Mouse (Mus musculus): ENCODE data around the gene Ttc28. TPM values are rescaled to one million over a fixed set of nuclear protein-coding genes. Genes with fewer than 3 reads are reported as not detected.

Ttc28 gene
- total and polyA plus RNA-seq, 3 experiments, result 0.21 to 0.89 (median 0.28) TPM

DNA sequence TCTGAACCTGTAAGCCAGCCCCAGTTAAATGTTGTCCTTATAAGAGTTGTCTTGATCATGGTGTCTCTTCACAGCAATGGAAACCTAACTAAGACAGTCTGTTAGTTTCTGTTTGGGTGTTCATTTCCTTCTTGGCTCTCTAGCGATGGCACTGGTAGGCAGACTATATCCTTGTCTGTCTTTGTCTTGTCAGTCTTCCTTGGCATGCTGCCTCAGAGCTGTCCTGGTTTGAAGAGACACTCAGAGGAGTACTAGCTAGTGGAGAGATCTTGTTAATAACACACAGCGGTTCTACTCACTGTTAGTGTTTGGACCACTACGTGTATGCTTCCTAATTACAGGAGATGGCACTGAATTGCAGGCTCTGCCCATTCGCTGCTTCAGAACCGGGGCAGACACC lies 189.9 kb downstream of the Ttc28 start:
- H3K9me3 ChIP-seq (replicated peaks; ENCODE audit: low read length), result no peaks in the 10 kb centered on the region
- H3K79me2 ChIP-seq (replicated peaks; ENCODE audit: control insufficient read depth, extremely low read depth, insufficient read depth, poor library complexity, severe bottlenecking), result no peaks in the 10 kb centered on the region
- in situ Hi-C loops (cut with MboI; ENCODE audit: low pct_ligation_motif_present, low pct_unique_long_range_greater_than_20kb, low sequenced_read_pairs), result no loop called here
- no peak for DNase-seq (ENCODE audit: extremely low read depth)
- no peak overlapping the region for H3K4me3 ChIP-seq (replicated peaks in 1 of 3; ENCODE audit: low read depth in 2 of 3, low read length in 2 of 3, poor library complexity in 1 of 3)
- H3K4me2 ChIP-seq (ENCODE audit: insufficient read depth, low read depth, poor library complexity, severe bottlenecking), result no peak overlapping the region
- no peak overlapping the region for H3K27ac ChIP-seq (ENCODE audit: insufficient read depth, low read depth)
- H3K4me1 ChIP-seq (ENCODE audit: control insufficient read depth in 1 of 2, insufficient read depth in 2 of 2), result no peaks in the 10 kb centered on the region
- no peak overlapping the region for H3K9ac ChIP-seq (ENCODE audit: insufficient read depth, low read depth)
- no peaks in the 10 kb centered on the region for H3K36me3 ChIP-seq (replicated peaks in 1 of 2; ENCODE audit: control insufficient read depth in 1 of 2, insufficient read depth in 1 of 2, low read length in 1 of 2)
- dilution Hi-C loops (cut with MboI; ENCODE audit: extremely low pct_ligation_motif_present, extremely low pct_unique_long_range_greater_than_20kb, low sequenced_read_pairs), result no loop called here
- TF ChIP-seq HCFC1 (IDR thresholded peaks at IDR 0.05; ENCODE audit: low read depth, low read length), result no peak
- no peak for TF ChIP-seq RCOR1 (conservative IDR thresholded peaks at IDR 0.05; ENCODE audit: low read depth, low read length)
- no peak for TF ChIP-seq BHLHE40 (IDR thresholded peaks at IDR 0.05; ENCODE audit: low read depth, low read length)
- no peak for TF ChIP-seq UBTF (IDR thresholded peaks at IDR 0.05; ENCODE audit: low read depth, low read length)
- TF ChIP-seq POLR2AphosphoS2 (IDR thresholded peaks at IDR 0.05; ENCODE audit: low read depth, low read length), result no peak
- TF ChIP-seq JUN (IDR thresholded peaks at IDR 0.05; ENCODE audit: insufficient read depth, low read depth, low read length), result no peak
- no peaks in the 10 kb centered on the region for H3K27me3 ChIP-seq (replicated peaks)

DNA sequence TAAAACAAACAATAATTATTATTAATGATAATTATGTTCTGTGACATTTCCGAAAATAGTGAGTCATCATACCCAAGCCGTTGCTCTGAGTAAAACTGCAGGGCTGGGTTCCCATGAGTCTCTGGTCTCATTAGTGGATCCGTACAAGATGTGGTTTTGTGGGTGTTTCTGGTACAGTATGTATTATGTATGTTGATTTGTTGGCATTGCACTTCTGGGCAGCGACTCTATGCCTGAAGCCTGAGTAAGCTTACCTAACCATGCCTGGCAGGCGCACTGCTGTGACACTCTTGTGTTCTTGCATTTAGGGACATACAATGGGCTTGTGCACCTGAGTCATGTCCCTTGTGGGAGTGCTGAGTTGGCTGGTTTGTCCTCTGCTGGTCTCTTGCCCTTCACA lies 190.3 kb downstream of the Ttc28 start:
- no peak for TF ChIP-seq ELF1 (IDR thresholded peaks at IDR 0.05; ENCODE audit: low read depth, low read length)
- TF ChIP-seq MEF2A (IDR thresholded peaks at IDR 0.05; ENCODE audit: borderline replicate concordance, low read depth, low read length), result no peak
- no peak for TF ChIP-seq JUND (conservative IDR thresholded peaks at IDR 0.05; ENCODE audit: low read depth, low read length)
- no peak for TF ChIP-seq USF1 (IDR thresholded peaks at IDR 0.05; ENCODE audit: low read depth, low read length)
- TF ChIP-seq RAD21 (IDR thresholded peaks at IDR 0.05; ENCODE audit: low read depth, low read length), result no peak
- no peak for TF ChIP-seq JUN (IDR thresholded peaks at IDR 0.05; ENCODE audit: insufficient read depth, low read depth, low read length)
- TF ChIP-seq CHD2 (IDR thresholded peaks at IDR 0.05; ENCODE audit: low read length), result no peak
- dilution Hi-C loops (cut with MboI; ENCODE audit: extremely low pct_ligation_motif_present, extremely low pct_unique_long_range_greater_than_20kb, low sequenced_read_pairs), result no loop called here

DNA sequence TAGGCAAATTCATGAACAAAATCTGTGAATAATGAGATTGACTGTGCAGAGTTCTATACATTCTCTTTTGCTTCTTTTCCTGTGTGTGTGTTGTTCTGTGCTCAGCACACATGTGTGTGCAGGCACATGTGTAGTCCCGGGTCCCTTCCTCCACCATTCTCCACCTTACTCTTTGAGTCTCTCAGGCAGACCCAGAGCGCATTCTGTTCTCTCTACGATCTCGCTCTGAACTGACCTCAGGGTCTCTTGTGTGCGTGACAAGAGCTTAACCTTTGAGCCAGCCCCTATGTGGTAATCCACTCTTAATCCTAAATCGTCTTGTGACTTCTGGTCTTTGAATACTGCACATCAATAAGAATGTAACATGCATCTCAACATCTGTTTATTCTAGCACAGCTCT lies 190.8 kb downstream of the Ttc28 start:
- no peak for DNase-seq (ENCODE audit: extremely low read depth)
- Histone ChIP-seq H3K9me3 (replicated peaks; ENCODE audit: low read length) (no peaks in the 10 kb centered on the region), H3K79me2 (replicated peaks; ENCODE audit: control insufficient read depth, extremely low read depth, insufficient read depth, poor library complexity, severe bottlenecking) (no peaks in the 10 kb centered on the region), H3K36me3 (replicated peaks in 1 of 2; ENCODE audit: control insufficient read depth in 1 of 2, insufficient read depth in 1 of 2, low read length in 1 of 2) (no peaks in the 10 kb centered on the region), H3K4me3 (replicated peaks in 1 of 3; ENCODE audit: low read depth in 2 of 3, low read length in 2 of 3, poor library complexity in 1 of 3) (no peak overlapping the region), H3K27ac (ENCODE audit: insufficient read depth, low read depth) (no peak overlapping the region), H3K4me2 (ENCODE audit: insufficient read depth, low read depth, poor library complexity, severe bottlenecking) (no peak overlapping the region), H3K9ac (ENCODE audit: insufficient read depth, low read depth) (no peak overlapping the region), H3K4me1 (ENCODE audit: control insufficient read depth in 1 of 2, insufficient read depth in 2 of 2) (no peaks in the 10 kb centered on the region), H3K27me3 (replicated peaks) (no peaks in the 10 kb centered on the region)
- in situ Hi-C loops (cut with MboI; ENCODE audit: low pct_ligation_motif_present, low pct_unique_long_range_greater_than_20kb, low sequenced_read_pairs) (no loop called here), dilution Hi-C loops (cut with MboI; ENCODE audit: extremely low pct_ligation_motif_present, extremely low pct_unique_long_range_greater_than_20kb, low sequenced_read_pairs) (no loop called here)
- no peak for TF ChIP-seq POLR2AphosphoS2 (IDR thresholded peaks at IDR 0.05; ENCODE audit: low read depth, low read length)
- TF ChIP-seq JUN (IDR thresholded peaks at IDR 0.05; ENCODE audit: insufficient read depth, low read depth, low read length), result no peak
- no peak for TF ChIP-seq EP300 (IDR thresholded peaks at IDR 0.05; ENCODE audit: low read length)

More for the DNA sequence above, 190.3 kb downstream of the Ttc28 start:
- H3K27ac ChIP-seq (ENCODE audit: insufficient read depth, low read depth), result no peak overlapping the region
- no peaks in the 10 kb centered on the region for H3K79me2 ChIP-seq (replicated peaks; ENCODE audit: control insufficient read depth, extremely low read depth, insufficient read depth, poor library complexity, severe bottlenecking)
- in situ Hi-C loops (cut with MboI; ENCODE audit: low pct_ligation_motif_present, low pct_unique_long_range_greater_than_20kb, low sequenced_read_pairs), result no loop called here
- no peaks in the 10 kb centered on the region for H3K36me3 ChIP-seq (replicated peaks in 1 of 2; ENCODE audit: control insufficient read depth in 1 of 2, insufficient read depth in 1 of 2, low read length in 1 of 2)
- no peak overlapping the region for H3K4me2 ChIP-seq (ENCODE audit: insufficient read depth, low read depth, poor library complexity, severe bottlenecking)
- H3K4me3 ChIP-seq (replicated peaks in 1 of 3; ENCODE audit: low read depth in 2 of 3, low read length in 2 of 3, poor library complexity in 1 of 3), result no peak overlapping the region
- DNase-seq (ENCODE audit: extremely low read depth), result no peak
- H3K27me3 ChIP-seq (replicated peaks), result no peaks in the 10 kb centered on the region
- H3K9me3 ChIP-seq (replicated peaks; ENCODE audit: low read length), result no peaks in the 10 kb centered on the region
- H3K9ac ChIP-seq (ENCODE audit: insufficient read depth, low read depth), result no peak overlapping the region
- no peaks in the 10 kb centered on the region for H3K4me1 ChIP-seq (ENCODE audit: control insufficient read depth in 1 of 2, insufficient read depth in 2 of 2)

Measured in CH12.LX (cell line).